Comparison of ENCODE assay signal across 11 mouse cellular contexts in genomic region chr3:143949026-143949637, GRCm38 (mm10).
DNase-seq lines count a peak whose midpoint lies in the region; ATAC-seq and TF ChIP-seq lines count a peak whose summit lies in the region.
"Had no signal": no experiment of that assay in that cellular context is flagged by ENCODE, and none has a peak within 500 bp of the region (broad histone marks: within the 10 kb centered on the region; RNA-seq: fewer than 3 reads in every experiment).

No protein-coding gene starts in this region.

- H3K4me2 ChIP-seq in intestine, postnatal 0 days (replicated peaks; ENCODE audit: low read depth), result no peak overlapping the region
- H3K4me2 ChIP-seq in intestine, embryonic 16.5 days (ENCODE audit: low read depth, low read length), result no peak overlapping the region
- H3K4me2 ChIP-seq: midbrain, embryonic 12.5 days had no signal

- no peaks in the 10 kb centered on the region for H3K27me3 ChIP-seq in intestine, postnatal 0 days (replicated peaks; ENCODE audit: control insufficient read depth, insufficient read depth, low read length)
- no peaks in the 10 kb centered on the region for H3K27me3 ChIP-seq in intestine, embryonic 16.5 days (replicated peaks; ENCODE audit: control insufficient read depth, insufficient read depth, low read length)
- H3K27me3 ChIP-seq: midbrain, embryonic 12.5 days had no signal

- TF ChIP-seq CTCF in intestine, postnatal 0 days (IDR thresholded peaks at IDR 0.05; ENCODE audit: low read depth), result peak; percentile 29

- H3K4me3 ChIP-seq in intestine, postnatal 0 days (ENCODE audit: low read depth, low read length), result no peak overlapping the region
- no peak overlapping the region for H3K4me3 ChIP-seq in intestine, embryonic 16.5 days (ENCODE audit: low read length)
- H3K4me3 ChIP-seq: midbrain, embryonic 12.5 days had no signal

- H3K9me3 ChIP-seq in intestine, postnatal 0 days (ENCODE audit: control insufficient read depth), result no peaks in the 10 kb centered on the region
- H3K9me3 ChIP-seq in intestine, embryonic 16.5 days (ENCODE audit: control insufficient read depth, low read length), result no peaks in the 10 kb centered on the region
- H3K9me3 ChIP-seq: midbrain, embryonic 12.5 days had no signal

- peak; percentile 89 for DNase-seq in adipocyte (ENCODE audit: low spot score)
- peak; percentile 38 for DNase-seq in embryo, embryonic 11 days
- DNase-seq in lung, postnatal 10 days, result peak; percentile 54
- no peak for DNase-seq in left cerebral cortex, postnatal 10 days (ENCODE audit: extremely low spot score in 1 of 2, low spot score in 2 of 2)
- no peak for DNase-seq in left cerebral cortex, adult 11 months (ENCODE audit: low spot score)
- no peak for DNase-seq in c-Kit-positive CD71-positive TER-119-positive erythroid progenitor cells, embryonic 14.5 days (ENCODE audit: low spot score)
- DNase-seq: heart, postnatal 36 days; layer of hippocampus, adult 9-11 months had no signal

- no peaks in the 10 kb centered on the region for H3K36me3 ChIP-seq in intestine, postnatal 0 days (ENCODE audit: control insufficient read depth, insufficient read depth)
- no peaks in the 10 kb centered on the region for H3K36me3 ChIP-seq in intestine, embryonic 16.5 days (ENCODE audit: control insufficient read depth, insufficient read depth, low read length)
- H3K36me3 ChIP-seq: midbrain, embryonic 12.5 days had no signal

- 85% methylated on average over 11 of the region's 11 CpGs for WGBS in intestine, postnatal 0 days
- WGBS in intestine, embryonic 16.5 days, result 78% methylated on average over 11 of the region's 11 CpGs

- H3K27ac ChIP-seq in intestine, postnatal 0 days (ENCODE audit: low read depth, low read length), result no peak overlapping the region
- no peak overlapping the region for H3K27ac ChIP-seq in intestine, embryonic 16.5 days (ENCODE audit: low read length)
- H3K27ac ChIP-seq: midbrain, embryonic 12.5 days had no signal

- ATAC-seq in intestine, postnatal 0 days, result no peak
- no peak for ATAC-seq in intestine, embryonic 16.5 days

- no peaks in the 10 kb centered on the region for H3K4me1 ChIP-seq in intestine, postnatal 0 days (replicated peaks; ENCODE audit: control insufficient read depth, insufficient read depth, low read length)
- H3K4me1 ChIP-seq in intestine, embryonic 16.5 days (ENCODE audit: control insufficient read depth, insufficient read depth, low read length), result peaks cover 2% of the 10 kb centered on the region; the same call in 1 of the 2 replicates

- intact Hi-C loops in left cerebral cortex, postnatal 10 days (cut with DNase I), result no loop called here

- H3K9ac ChIP-seq in intestine, postnatal 0 days (ENCODE audit: low read depth, low read length), result no peak overlapping the region
- no peak overlapping the region for H3K9ac ChIP-seq in intestine, embryonic 16.5 days (ENCODE audit: low read depth, low read length)
- H3K9ac ChIP-seq: midbrain, embryonic 12.5 days had no signal

Comparison
In these comparisons a context has a peak if more than half of its experiments do, and no peak if none do; other contexts are left out.
1. DNase-seq: peak in adipocyte (single experiment), embryo, embryonic 11 days (single experiment) and lung, postnatal 10 days (single experiment); none in left cerebral cortex, postnatal 10 days (0 of 2), left cerebral cortex, adult 11 months (single experiment) and c-Kit-positive CD71-positive TER-119-positive erythroid progenitor cells, embryonic 14.5 days (single experiment).